Mouse (Mus musculus): ENCODE measurements around the gene Krt18.

The Krt18 gene

DNA sequence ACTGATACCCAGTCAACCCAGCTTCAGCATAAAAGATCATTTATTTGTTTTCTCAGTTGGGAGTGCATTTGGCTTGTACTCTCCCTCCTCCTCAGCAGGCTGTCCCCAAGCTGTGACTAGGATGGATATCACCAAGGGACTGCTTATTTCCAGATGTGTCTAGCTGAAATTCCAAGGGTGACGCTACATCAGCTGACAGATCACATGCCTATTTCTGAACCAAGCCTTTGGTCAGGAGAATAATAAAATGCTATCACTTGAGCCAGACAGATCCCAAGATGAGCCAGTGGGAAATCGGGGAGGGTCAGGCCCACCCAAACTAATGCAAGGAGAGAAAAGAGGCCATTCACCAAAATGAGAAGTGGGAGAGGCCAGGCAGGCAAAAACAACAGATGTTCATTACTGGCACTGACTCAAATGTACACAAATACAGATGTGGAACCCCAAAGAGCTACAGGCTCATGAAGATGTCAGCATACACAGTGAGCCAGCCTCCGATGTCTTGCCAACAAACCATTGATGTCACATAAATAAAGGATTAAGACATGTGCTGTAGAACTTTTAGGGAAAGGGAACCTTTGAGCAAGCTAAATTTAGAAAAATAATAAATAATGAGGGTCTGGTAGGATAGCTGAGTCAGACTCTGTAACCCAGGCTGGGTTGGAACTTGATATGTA is 17.3 kb upstream of the Krt18 start:
- no peak for DNase-seq (ENCODE audit: low spot score in 2 of 2)

DNA sequence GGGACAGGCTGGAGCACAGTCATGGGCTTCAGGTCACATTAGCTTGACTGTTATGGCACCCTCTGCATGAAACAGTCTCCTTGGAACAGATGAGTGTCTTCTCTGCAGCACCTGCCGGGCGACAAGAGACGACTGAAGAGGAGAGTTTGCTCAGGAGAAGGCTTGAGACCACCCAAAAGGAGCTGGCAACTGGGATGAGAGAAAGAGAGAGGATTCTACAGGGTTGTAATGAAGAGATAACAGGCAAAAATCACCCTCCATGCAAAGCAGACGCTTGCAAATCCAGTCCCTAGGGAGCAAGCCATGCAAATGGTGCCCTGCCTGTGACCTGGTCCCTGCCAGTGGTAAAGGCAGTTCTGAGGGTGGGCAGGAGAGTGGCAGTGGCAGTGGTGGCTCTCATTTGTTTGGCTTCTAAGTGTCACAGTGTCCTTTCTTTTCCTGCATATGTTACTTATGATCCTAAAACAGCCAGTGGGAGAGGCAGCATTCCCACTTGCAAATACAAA is 15.7 kb upstream of the Krt18 start:
- no peak for DNase-seq (ENCODE audit: low spot score in 2 of 2)

DNA sequence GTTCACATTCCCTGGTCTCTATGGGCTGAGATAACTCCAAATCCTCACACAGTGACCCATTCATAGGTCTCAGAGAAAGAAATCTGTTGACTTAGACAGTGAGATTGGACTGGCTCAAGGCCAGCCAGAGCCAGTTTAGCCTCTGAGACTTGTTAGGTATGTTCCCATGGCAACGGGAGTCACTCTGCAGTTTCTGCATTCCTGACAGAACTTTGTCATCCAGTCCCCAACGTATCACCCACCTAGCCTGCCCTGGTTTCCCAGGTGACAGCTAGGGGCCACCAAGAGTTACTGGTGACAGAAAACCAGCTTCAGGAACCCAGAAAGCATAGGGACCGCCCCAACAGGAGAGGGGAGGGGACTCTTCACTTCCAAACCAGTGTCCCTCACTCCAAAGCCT is 14.3 kb upstream of the Krt18 start:
- DNase-seq (ENCODE audit: low spot score in 2 of 2): peak in 1 of 2 experiments; percentile 9

DNA sequence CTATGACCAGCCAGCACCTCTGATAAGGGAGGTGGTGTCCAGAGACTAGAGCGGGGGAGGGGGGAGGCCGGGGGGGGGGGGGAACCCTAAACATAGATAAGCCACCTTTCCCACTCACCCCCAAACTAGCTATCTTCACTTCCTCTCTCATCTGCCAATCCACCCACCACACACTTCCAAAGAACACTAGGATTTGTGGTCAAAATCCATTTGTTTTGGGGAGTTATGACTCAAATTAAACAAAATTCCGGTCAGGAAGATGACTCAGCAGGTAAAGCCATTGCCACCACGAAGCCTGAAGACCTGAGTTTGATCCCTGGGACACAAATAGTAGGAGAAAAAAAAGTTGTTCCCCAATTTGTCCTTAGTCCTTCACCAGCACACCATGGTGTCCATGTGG is 13.1 kb upstream of the Krt18 start:
- DNase-seq (ENCODE audit: low spot score in 2 of 2): no peak

DNA sequence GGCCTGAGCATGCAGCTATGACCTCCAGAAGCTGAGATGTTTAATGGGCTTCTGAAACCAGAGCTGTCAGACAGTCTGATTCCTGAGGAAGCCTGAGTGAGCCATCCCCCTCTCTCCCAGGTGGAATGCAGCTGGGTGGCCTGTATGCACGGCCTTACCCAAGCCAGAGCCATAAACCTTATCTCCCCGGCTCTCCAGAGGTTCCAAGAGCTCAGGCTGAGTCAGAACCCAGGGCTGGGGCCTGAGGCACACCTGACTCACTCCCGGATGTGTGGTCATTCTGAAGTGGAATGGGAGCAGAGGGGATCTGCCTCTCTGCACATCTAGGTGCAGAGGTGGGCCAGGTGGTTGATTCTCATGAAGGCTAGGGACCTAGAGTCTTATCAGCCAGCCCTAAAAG is 11.9 kb upstream of the Krt18 start:
- DNase-seq (ENCODE audit: low spot score in 2 of 2): no peak

DNA sequence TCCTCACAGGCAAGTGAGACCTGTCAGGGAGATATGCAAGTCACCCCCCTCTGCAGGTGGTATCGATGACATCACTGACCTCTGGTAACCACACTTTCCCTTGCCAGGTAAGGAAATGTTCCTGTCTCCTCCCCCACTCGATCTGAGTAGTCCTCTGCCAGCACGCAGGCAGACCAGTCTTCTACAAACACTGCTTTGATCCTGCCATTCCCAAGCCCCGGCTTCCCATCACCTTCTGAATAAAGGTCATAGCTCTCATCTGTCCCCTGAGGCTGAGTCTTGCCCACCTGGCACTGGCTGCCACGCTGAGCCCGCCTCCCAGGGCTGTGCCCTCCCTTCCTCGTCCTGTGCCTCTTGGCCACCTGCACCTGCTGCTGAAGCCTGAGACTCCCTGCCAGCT is 11.2 kb upstream of the Krt18 start:
- DNase-seq (ENCODE audit: low spot score in 2 of 2): no peak

DNA sequence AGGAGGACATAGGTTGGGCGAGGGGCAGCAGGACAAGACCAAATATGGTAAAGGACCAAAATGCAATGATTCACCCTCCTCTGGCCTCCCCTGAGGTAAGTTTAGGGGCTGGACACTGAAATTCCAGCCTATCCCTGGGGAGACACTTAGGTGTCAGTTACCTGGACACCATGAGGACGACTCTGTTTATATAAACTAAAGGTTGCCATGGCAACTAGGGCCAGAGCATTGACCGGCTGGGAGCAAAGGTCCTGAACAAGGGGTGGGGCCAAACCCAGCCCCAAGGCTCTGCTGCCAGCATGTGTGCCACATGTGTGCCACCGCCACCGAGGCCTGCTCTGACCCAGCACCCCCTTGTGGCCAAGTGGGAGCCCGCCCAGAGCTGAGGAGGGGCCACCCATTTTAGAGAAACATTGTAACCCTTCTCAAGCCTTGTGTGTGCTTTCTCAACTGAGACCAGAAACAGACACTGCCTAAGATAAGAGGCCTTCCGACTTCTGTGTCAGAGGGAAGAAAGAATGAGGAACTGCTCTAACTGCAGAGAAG is 10.0 kb upstream of the Krt18 start:
- DNase-seq (ENCODE audit: low spot score in 2 of 2): no peak

DNA sequence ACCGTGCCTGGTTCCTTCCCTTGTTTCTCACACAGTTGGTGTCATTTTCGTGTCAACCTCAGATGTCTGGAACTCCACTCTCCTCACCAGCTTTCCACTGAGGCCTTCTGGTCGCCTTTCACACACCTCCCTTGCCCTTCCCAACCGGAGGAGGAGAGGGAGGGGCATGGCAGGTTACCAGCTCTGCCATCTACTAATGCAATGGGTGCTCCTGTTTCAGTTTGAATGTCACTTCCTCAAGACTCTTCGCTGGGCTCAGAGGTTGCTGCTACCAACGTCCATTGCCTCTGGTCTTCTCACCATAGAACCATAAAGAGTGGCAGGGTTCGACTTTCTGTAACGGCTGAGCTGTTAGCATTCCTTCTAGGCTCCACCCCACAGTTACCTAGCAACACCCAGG is 5.5 kb upstream of the Krt18 start:
- DNase-seq (ENCODE audit: low spot score in 2 of 2): no peak

DNA sequence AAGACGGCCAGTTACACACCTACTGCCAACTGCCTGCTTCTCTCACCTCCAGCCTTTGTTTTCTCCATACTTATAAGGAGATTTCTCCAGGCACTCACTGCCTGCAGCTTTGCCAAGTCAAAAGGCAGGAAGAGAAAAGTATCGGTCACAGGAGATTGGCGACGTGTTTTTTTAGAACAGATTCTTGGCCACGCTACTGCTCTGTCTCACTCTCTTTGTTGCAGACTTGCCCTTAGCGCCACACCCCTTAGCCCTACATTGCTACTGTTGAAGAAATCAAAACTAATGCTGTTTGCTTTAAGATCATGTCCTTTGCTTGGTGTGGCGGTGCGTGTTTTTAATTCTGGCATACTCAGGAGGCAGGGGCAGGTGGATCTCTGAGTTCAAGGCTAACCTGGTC is 4.1 kb upstream of the Krt18 start:
- DNase-seq (ENCODE audit: low spot score in 2 of 2): no peak

DNA sequence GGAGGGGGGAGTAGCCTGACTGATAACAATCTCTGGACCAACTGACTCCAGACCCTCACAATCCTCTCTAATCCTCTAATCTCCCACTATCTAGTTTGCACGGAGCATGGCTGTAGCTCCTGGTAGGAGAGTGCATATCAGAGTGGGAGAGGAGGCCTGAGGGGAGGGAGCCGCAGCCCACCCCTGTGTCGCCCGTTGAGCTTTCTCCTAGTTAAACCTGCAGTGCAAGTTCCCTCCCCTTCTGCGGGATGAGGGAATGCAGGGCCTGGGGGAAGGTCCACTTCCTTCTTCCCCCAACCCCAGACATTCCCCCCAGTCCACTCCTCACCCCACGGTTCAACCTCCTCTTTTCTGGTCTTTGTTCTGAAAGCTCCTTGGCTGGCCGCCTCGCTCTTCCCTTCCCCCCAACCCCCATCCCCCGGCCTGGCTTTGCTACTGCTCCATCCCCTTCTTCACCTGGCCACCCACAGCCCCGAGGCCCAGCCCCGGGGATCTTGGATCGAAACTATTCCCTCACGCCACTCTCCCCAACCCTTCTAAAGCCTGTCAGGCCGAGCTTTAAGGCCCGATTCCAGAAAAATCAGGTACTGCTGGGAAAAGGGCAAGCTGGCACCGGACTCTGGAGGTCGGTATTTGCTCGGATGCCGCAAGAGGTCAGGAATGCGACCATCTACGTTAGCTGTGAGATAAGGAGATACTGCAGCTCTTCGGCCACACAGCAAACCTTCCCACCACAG is 2.7 kb upstream of the Krt18 start:
- no peak for DNase-seq (ENCODE audit: low spot score in 2 of 2)

DNA sequence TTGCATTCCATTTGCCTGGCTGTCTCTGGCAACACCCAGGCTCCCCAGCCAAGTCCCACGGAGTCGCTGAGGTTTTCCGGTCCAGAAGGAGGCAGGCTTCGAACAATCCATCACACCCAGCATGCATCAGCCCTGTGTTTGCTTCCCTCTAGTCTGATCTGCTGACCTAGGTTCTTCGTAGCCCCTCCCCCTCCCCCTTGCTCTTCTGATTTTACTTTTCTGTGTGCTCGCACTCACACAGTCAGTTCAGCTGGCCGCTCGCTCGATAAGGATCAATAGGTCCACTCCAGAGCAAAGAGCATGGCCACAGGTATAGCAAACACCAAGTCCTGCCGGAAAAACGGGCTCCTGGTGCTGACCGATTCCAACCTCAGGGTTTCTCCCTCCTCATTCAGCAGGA is 1.6 kb upstream of the Krt18 start:
- no peak for DNase-seq (ENCODE audit: low spot score in 2 of 2)

DNA sequence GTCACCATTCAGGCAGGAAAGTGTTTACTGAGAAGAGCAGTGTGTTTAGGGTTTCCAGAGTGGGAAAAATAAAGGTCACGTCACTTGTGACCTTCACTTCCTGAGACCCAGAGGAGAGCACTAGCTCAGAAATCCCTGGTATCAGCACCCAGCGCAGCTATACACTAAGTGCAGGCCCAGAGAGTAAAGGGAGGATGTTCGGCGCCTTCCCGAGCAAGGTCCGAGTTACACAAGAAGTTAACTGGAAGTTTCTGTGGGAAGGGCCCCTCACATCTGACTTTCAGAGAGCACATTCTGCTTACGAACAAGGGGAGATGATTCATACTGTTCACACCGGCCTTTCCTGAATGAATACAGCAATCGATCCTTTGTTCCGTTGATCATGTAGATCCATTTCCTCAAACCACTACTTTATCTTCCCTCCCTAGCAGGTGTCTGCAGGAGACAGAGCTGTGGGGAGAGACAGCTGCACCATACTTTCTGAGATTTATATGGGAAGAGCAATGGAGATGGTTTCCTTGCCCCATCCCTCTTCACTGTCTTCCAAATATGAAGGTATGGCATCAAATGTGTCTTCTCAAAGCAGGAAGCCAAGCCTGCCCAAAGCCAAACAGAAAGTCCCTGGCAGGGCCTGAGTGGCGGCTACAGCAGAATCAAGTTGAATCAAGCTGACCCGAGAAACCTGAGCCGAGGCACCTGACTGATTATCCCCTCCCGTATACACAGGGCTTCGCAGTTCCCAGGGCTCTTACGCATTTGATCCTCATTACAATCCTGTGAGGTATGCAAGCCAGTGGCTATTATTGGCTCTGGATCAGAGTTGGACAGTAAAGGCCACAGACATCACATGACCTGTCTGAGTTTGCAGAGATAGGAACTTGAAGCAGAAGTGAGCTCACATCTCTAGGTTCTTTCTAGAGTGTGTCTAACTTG is 6.4 kb downstream of the Krt18 start:
- no peak for DNase-seq (ENCODE audit: low spot score in 2 of 2)

DNA sequence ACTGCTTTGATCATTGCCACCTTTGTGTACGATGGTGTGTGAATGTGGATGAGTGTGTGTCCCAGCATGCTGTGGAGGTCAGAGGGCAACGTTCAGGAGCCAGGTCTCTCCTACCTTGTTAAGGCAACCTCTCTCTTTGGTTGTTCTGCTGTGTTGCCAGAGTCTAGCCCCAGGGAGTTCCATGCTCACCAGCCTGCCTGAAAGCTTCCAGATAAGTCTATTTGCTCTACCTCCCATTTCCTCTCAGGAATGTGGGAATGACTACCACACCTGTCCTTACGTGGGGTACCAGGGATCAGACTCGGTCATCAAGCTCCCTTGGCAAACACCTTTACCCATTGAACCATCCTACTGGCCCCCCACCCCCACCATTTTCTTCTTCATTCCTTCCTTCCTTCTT is 12.3 kb downstream of the Krt18 start:
- no peak for DNase-seq (ENCODE audit: low spot score in 2 of 2)

DNA sequence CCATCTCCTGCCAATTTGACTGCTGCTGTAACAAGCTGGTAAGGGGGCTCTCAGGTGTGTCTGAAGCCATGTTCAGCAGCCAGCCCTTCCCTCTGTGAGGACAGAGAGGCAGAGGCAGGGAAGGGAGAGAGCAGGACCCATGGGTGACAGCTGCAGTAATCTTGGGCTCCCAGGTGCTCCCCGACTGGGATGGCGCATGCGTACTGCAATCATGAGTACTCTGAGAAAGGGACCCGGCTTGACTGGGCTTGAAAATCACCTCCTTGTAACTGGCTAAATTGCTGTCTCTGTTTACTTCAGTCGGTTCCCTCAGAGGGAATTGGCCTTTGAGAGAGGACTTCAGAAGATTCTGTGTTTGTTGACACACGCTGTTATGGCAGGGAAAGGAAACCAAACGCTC is 14.0 kb downstream of the Krt18 start:
- no peak for DNase-seq (ENCODE audit: low spot score in 2 of 2)

DNA sequence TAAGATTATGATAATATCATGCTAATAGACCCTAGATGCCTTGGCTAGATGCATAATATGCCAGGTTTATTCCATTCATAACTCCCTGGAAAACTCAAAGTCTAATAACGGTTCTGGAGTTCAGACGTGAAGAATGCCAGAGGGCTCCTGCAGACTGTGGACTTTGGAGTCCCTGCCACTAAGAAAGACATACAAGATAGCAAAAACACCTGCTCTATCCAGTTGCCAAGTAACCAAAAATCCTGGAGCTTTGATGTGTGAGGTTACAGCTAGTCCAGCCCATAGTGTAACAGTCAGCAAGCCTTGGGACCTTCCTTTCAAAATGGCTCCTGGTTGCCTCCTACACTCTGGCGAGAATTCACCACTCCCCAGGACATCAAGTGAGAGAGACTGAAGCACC is 16.8 kb downstream of the Krt18 start:
- DNase-seq (ENCODE audit: low spot score in 2 of 2): no peak

DNA sequence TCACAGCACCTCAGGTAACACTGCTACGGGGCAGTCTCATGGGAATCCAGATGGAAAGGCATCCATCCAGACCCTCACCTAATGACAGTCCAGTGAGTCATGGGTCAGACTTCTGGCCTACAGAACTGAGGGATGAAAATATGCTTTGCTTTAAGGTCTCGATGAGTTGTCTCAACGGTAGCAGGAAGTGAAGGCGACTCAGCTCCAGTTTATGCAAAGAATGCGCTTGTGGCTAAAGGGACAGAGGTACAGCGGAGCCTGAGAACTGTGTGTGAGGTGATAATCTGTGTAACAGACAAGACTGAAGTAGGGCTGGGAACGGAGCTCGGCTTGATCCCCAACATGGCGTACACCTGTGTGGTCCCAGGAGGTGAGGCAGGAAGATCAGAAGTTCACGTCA is 17.7 kb downstream of the Krt18 start:
- DNase-seq (ENCODE audit: low spot score in 2 of 2): no peak

DNA sequence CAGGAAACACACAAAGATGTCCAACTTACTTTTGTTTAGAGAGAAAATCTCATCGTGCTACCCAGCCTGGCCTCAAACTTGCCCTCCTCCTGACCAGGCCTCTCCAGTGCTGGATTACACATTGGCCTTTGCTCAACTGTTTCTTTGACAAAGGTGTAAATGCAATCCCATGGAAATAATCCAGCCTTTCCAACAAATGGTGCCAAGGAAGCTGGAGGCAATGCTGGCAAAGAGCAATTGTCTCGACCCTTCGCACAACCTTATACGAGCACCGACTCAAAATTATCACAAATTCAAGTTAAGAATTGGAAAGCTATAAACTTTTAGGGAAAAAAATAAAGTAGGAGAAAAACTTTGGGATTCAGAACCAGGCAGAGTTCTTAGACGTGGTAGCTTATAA is 20.0 kb downstream of the Krt18 start:
- DNase-seq (ENCODE audit: low spot score in 2 of 2): no peak

DNA sequence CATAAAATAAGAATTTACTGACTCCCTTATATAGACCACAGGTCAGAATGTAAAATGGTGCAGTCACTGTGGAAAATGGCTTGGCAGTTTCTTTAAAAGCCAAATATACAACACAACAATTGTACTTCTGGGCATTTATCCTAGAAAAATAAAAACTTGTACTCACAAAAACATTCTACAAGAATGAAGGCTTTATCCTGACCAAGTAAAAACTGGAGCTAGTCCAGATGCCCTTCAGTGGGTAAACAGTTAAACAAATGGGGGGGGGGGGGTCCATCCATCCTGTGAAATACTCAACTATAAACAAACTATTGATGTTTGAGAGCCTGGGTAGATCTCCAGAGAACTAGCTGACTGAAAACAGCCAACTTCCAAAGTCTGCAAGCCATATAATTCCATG is 21.9 kb downstream of the Krt18 start:
- no peak for DNase-seq (ENCODE audit: low spot score in 2 of 2)

DNA sequence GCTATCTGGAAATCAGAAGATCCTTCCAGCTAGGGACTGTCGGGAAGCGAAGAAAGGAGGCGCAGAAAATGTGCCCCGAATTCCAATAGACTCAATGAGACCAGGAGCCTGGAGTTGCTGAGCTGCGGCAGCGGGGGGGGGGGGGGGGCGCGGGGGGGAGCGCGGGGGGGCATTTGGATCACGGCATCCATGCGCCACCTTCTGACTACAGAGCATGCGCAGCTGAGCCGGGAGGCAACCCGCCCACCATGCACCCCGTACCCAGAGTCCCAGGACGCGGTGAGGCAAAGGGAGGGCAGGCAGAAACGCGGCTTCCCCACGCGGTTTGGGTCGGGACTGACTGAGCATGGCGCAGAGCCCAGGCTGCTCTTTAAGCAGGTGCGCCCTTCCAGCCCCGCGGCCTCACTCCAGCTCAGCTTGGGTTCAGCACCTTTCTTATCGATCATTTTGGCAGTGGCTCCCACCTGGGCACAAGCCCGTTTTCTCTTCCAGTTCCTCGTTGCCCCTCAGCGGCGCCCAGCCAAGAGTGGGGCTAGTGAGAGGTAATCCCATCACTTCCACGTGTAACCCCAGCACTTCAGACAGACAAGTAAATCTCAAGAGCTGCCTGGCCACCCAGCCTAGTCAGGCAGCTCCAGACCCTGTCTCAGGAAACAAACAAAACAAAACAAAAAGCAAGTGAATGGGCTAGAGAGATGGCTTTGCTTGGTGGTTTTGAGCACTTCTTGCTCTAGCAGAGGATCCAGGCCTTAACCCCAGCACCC is 24.1 kb downstream of the Krt18 start:
- DNase-seq (ENCODE audit: low spot score in 2 of 2): peak; percentile 15 to 33

DNA sequence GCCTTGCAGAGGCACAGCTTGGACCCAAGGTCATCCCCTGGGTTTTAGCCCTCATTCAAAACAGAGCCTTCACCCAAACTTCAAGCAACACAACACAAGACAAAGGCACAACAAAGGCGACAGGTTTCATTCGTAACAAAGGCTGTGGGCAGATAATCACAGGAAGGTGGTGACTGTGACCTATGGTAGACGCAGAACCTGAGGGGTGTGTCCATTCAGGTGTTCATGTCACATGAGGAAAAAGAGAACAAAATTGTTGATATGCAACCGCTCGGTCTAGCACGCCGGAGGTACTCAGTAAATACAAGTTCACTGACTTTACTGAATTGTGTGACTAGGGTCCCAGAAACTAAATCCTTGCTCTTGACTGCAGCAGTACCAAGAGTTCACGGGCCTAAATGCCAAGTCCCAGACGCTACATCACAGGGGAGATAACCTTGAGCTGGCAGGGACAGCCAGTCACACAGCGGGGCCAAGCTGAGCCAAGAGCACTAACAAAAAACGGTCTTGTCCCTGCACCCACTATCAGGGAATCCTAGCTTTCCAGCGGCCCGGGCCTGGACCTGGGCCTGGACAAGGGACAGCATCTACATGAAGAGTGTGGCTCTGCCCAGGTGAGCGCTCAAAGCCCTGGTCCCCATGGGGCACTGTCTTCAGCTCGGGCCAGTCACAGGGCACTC is 28.7 kb downstream of the Krt18 start:
- DNase-seq (ENCODE audit: low spot score in 2 of 2): no peak

All from frontal cortex, postnatal 14 days (tissue).